Mouse (Mus musculus): ENCODE results near the gene Jmjd7. TPM values are rescaled to one million over a fixed set of nuclear protein-coding genes. Genes with fewer than 3 reads are reported as not detected.

Jmjd7 gene
- polyA plus RNA-seq, 1 experiment = 18.2 TPM

- TF ChIP-seq CTCF (IDR thresholded peaks at IDR 0.05; ENCODE audit: low read depth, low read length) = no peak
- TF ChIP-seq POLR2A (IDR thresholded peaks at IDR 0.05; ENCODE audit: insufficient read depth, low read length) = no peak
- Histone ChIP-seq H3K9me3 (replicated peaks; ENCODE audit: control insufficient read depth, insufficient read depth, low read length, poor library complexity, severe bottlenecking) (no peaks in the 10 kb centered on the region), H3K9ac (ENCODE audit: low read depth, poor library complexity, severe bottlenecking) (no peak overlapping the region), H3K27me3 (ENCODE audit: control insufficient read depth, insufficient read depth, low read length, poor library complexity, severe bottlenecking) (no peaks in the 10 kb centered on the region), H3K4me1 (ENCODE audit: control insufficient read depth, insufficient read depth, low read length) (no peaks in the 10 kb centered on the region), H3K27ac (ENCODE audit: insufficient read depth, low read length) (no peak overlapping the region), H3K4me3 (ENCODE audit: low read depth, low read length) (no peak overlapping the region), H3K36me3 (ENCODE audit: control insufficient read depth, insufficient read depth, low read length, poor library complexity, severe bottlenecking) (no peaks in the 10 kb centered on the region)
Observed at GRCm38 (mm10) chr2:119987441-119987840, 39.8 kb upstream of the Jmjd7 start.

- H3K9ac ChIP-seq (ENCODE audit: low read depth, poor library complexity, severe bottlenecking) = no peak overlapping the region
Observed at GRCm38 (mm10) chr2:119988952-119989351, 38.3 kb upstream of the Jmjd7 start.

GRCm38 (mm10) chr2:119990881-119991280 is 36.4 kb upstream of the Jmjd7 start:
- Histone ChIP-seq H3K36me3 (ENCODE audit: control insufficient read depth, insufficient read depth, low read length, poor library complexity, severe bottlenecking) (no peaks in the 10 kb centered on the region), H3K4me3 (ENCODE audit: low read depth, low read length) (no peak overlapping the region), H3K27me3 (ENCODE audit: control insufficient read depth, insufficient read depth, low read length, poor library complexity, severe bottlenecking) (no peaks in the 10 kb centered on the region), H3K27ac (ENCODE audit: insufficient read depth, low read length) (no peak overlapping the region), H3K9me3 (replicated peaks; ENCODE audit: control insufficient read depth, insufficient read depth, low read length, poor library complexity, severe bottlenecking) (no peaks in the 10 kb centered on the region), H3K9ac (ENCODE audit: low read depth, poor library complexity, severe bottlenecking) (no peak overlapping the region), H3K4me1 (ENCODE audit: control insufficient read depth, insufficient read depth, low read length) (no peaks in the 10 kb centered on the region)
- TF ChIP-seq EP300 (IDR thresholded peaks at IDR 0.05; ENCODE audit: insufficient read depth, low read depth, low read length) = no peak
- TF ChIP-seq POLR2A (IDR thresholded peaks at IDR 0.05; ENCODE audit: insufficient read depth, low read length) = no peak
- TF ChIP-seq CTCF (IDR thresholded peaks at IDR 0.05; ENCODE audit: low read depth, low read length) = no peak

More at GRCm38 (mm10) chr2:119988952-119989351, 38.3 kb upstream of the Jmjd7 start:
- no peaks in the 10 kb centered on the region for H3K36me3 ChIP-seq (ENCODE audit: control insufficient read depth, insufficient read depth, low read length, poor library complexity, severe bottlenecking)
- TF ChIP-seq CTCF (IDR thresholded peaks at IDR 0.05; ENCODE audit: low read depth, low read length) (no peak), POLR2A (IDR thresholded peaks at IDR 0.05; ENCODE audit: insufficient read depth, low read length) (no peak), EP300 (IDR thresholded peaks at IDR 0.05; ENCODE audit: insufficient read depth, low read depth, low read length) (no peak)
- no peaks in the 10 kb centered on the region for H3K4me1 ChIP-seq (ENCODE audit: control insufficient read depth, insufficient read depth, low read length)
- no peaks in the 10 kb centered on the region for H3K9me3 ChIP-seq (replicated peaks; ENCODE audit: control insufficient read depth, insufficient read depth, low read length, poor library complexity, severe bottlenecking)
- no peak overlapping the region for H3K4me3 ChIP-seq (ENCODE audit: low read depth, low read length)
- no peak overlapping the region for H3K27ac ChIP-seq (ENCODE audit: insufficient read depth, low read length)
- no peaks in the 10 kb centered on the region for H3K27me3 ChIP-seq (ENCODE audit: control insufficient read depth, insufficient read depth, low read length, poor library complexity, severe bottlenecking)

GRCm38 (mm10) chr2:119992349-119992748 is 34.9 kb upstream of the Jmjd7 start:
- no peaks in the 10 kb centered on the region for H3K27me3 ChIP-seq (ENCODE audit: control insufficient read depth, insufficient read depth, low read length, poor library complexity, severe bottlenecking)
- TF ChIP-seq EP300 (IDR thresholded peaks at IDR 0.05; ENCODE audit: insufficient read depth, low read depth, low read length) (no peak), CTCF (IDR thresholded peaks at IDR 0.05; ENCODE audit: low read depth, low read length) (no peak), POLR2A (IDR thresholded peaks at IDR 0.05; ENCODE audit: insufficient read depth, low read length) (no peak)
- H3K4me3 ChIP-seq (ENCODE audit: low read depth, low read length) = no peak overlapping the region

GRCm38 (mm10) chr2:119993515-119993914 is 33.8 kb upstream of the Jmjd7 start:
- Histone ChIP-seq H3K27ac (ENCODE audit: insufficient read depth, low read length) (no peak overlapping the region), H3K4me1 (ENCODE audit: control insufficient read depth, insufficient read depth, low read length) (no peaks in the 10 kb centered on the region), H3K9ac (ENCODE audit: low read depth, poor library complexity, severe bottlenecking) (no peak overlapping the region), H3K27me3 (ENCODE audit: control insufficient read depth, insufficient read depth, low read length, poor library complexity, severe bottlenecking) (no peaks in the 10 kb centered on the region), H3K36me3 (ENCODE audit: control insufficient read depth, insufficient read depth, low read length, poor library complexity, severe bottlenecking) (no peaks in the 10 kb centered on the region), H3K9me3 (replicated peaks; ENCODE audit: control insufficient read depth, insufficient read depth, low read length, poor library complexity, severe bottlenecking) (no peaks in the 10 kb centered on the region), H3K4me3 (ENCODE audit: low read depth, low read length) (no peak overlapping the region)
- TF ChIP-seq POLR2A (IDR thresholded peaks at IDR 0.05; ENCODE audit: insufficient read depth, low read length) (no peak), CTCF (IDR thresholded peaks at IDR 0.05; ENCODE audit: low read depth, low read length) (no peak), EP300 (IDR thresholded peaks at IDR 0.05; ENCODE audit: insufficient read depth, low read depth, low read length) (no peak)

More at GRCm38 (mm10) chr2:119992349-119992748, 34.9 kb upstream of the Jmjd7 start:
- no peaks in the 10 kb centered on the region for H3K9me3 ChIP-seq (replicated peaks; ENCODE audit: control insufficient read depth, insufficient read depth, low read length, poor library complexity, severe bottlenecking)
- no peak overlapping the region for H3K9ac ChIP-seq (ENCODE audit: low read depth, poor library complexity, severe bottlenecking)
- H3K36me3 ChIP-seq (ENCODE audit: control insufficient read depth, insufficient read depth, low read length, poor library complexity, severe bottlenecking) = no peaks in the 10 kb centered on the region
- no peaks in the 10 kb centered on the region for H3K4me1 ChIP-seq (ENCODE audit: control insufficient read depth, insufficient read depth, low read length)
- H3K27ac ChIP-seq (ENCODE audit: insufficient read depth, low read length) = no peak overlapping the region

GRCm38 (mm10) chr2:119994839-119995238 is 32.4 kb upstream of the Jmjd7 start:
- TF ChIP-seq EP300 (IDR thresholded peaks at IDR 0.05; ENCODE audit: insufficient read depth, low read depth, low read length) (no peak), CTCF (IDR thresholded peaks at IDR 0.05; ENCODE audit: low read depth, low read length) (no peak), POLR2A (IDR thresholded peaks at IDR 0.05; ENCODE audit: insufficient read depth, low read length) (no peak)
- Histone ChIP-seq H3K27ac (ENCODE audit: insufficient read depth, low read length) (no peak overlapping the region), H3K4me1 (ENCODE audit: control insufficient read depth, insufficient read depth, low read length) (no peaks in the 10 kb centered on the region)

More at GRCm38 (mm10) chr2:119994839-119995238, 32.4 kb upstream of the Jmjd7 start:
- H3K4me3 ChIP-seq (ENCODE audit: low read depth, low read length) = no peak overlapping the region
- no peaks in the 10 kb centered on the region for H3K27me3 ChIP-seq (ENCODE audit: control insufficient read depth, insufficient read depth, low read length, poor library complexity, severe bottlenecking)
- no peaks in the 10 kb centered on the region for H3K36me3 ChIP-seq (ENCODE audit: control insufficient read depth, insufficient read depth, low read length, poor library complexity, severe bottlenecking)
- no peak overlapping the region for H3K9ac ChIP-seq (ENCODE audit: low read depth, poor library complexity, severe bottlenecking)
- no peaks in the 10 kb centered on the region for H3K9me3 ChIP-seq (replicated peaks; ENCODE audit: control insufficient read depth, insufficient read depth, low read length, poor library complexity, severe bottlenecking)
